Mouse (Mus musculus) midbrain, embryonic 11.5 days (tissue): ENCODE measurements at regions not wholly inside any gene's neighbourhood (a gene's known extent, or its start where the extent isn't known, plus 50 kb on each side); places are given as distances from the start of the nearest gene placed in this dataset.

Source experiments
- ATAC-seq: fragments of 200-750 bp; cut with Nextera tagmentation; 2 replicates; pipeline ENCODE4 v1.8.0; 2017; ENCODE audit warnings: moderate TSS enrichment, moderate library complexity; ENCODE audit not compliant: low FRiP score
- DNase-seq: peaks from one replicate; pipeline ENCODE4 v3.0.0; 2015; ENCODE audit warnings: low spot score; ENCODE audit errors: missing footprints
- H3K27ac ChIP-seq: fragments of 300-500 bp; sonication (generic); 2 replicates; pipeline ENCODE4 v1.5.1; 2014; ENCODE audit warnings: low read depth, low read length
- H3K27me3 ChIP-seq: fragments of 300-500 bp; sonication (generic); 2 replicates; pipeline ENCODE4 v1.6.1; 2014; ENCODE audit warnings: mild to moderate bottlenecking, low read length, moderate library complexity, mixed read lengths; ENCODE audit not compliant: control insufficient read depth, insufficient read depth
- H3K36me3 ChIP-seq: fragments of 300-500 bp; sonication (generic); 2 replicates; pipeline ENCODE4 v1.6.1; 2014; ENCODE audit warnings: mild to moderate bottlenecking, low read length, moderate library complexity, mixed read lengths; ENCODE audit not compliant: control insufficient read depth, insufficient read depth
- H3K4me1 ChIP-seq: fragments of 300-500 bp; sonication (generic); 2 replicates; pipeline ENCODE4 v1.6.1; 2014; ENCODE audit warnings: low read length; ENCODE audit not compliant: control insufficient read depth, insufficient read depth
- H3K4me2 ChIP-seq: fragments of 300-500 bp; sonication (generic); 2 replicates; pipeline ENCODE4 v1.6.1; 2014; ENCODE audit warnings: mild to moderate bottlenecking, moderate library complexity
- H3K4me3 ChIP-seq: fragments of 300-500 bp; sonication (generic); 2 replicates; pipeline ENCODE4 v1.5.1; 2014; ENCODE audit warnings: low read depth, low read length
- H3K9ac ChIP-seq: fragments of 300-500 bp; sonication (generic); 2 replicates; pipeline ENCODE4 v1.6.1; 2014; ENCODE audit warnings: low read length
- H3K9me3 ChIP-seq: fragments of 300-500 bp; sonication (generic); 2 replicates; pipeline ENCODE4 v1.6.1; 2016; ENCODE audit warnings: low read length; ENCODE audit not compliant: control insufficient read depth
- WGBS: fragments of 180-500 bp; shearing (Covaris S2); extraction: QIAGEN DNeasy Blood & Tissue Kit; methylation state at CpG from one replicate; pipeline ENCODE4 v1.1.7; 2014; 5-methylcytosine and 5-hydroxymethylcytosine counted together

- H3K4me2 ChIP-seq, result no peak overlapping the region
- 0 out of 2 replicates have a peak, but pooled peaks have one; percentile 27 for ATAC-seq
- no peak overlapping the region for H3K4me3 ChIP-seq
- no peak for DNase-seq
- whole genome bisulfite sequencing, result 77% methylated on average over 10 of the region's 10 CpGs
- H3K9ac ChIP-seq, result no peak overlapping the region
- no peaks in the 10 kb centered on the region for H3K36me3 ChIP-seq
- no peaks in the 10 kb centered on the region for H3K9me3 ChIP-seq
- H3K27ac ChIP-seq, result no peak overlapping the region
- H3K27me3 ChIP-seq, result no peaks in the 10 kb centered on the region
- H3K4me1 ChIP-seq, result no peaks in the 10 kb centered on the region
Observed at GRCm38 (mm10) chr6:147718713-147719490, 243.3 kb downstream of the Ccdc91 start.

- no peaks in the 10 kb centered on the region for H3K36me3 ChIP-seq
- WGBS, result 86% methylated on average over 8 of the region's 8 CpGs
- H3K4me1 ChIP-seq, result no peaks in the 10 kb centered on the region
Observed at GRCm38 (mm10) chr6:147719539-147719938, 243.9 kb downstream of the Ccdc91 start.

GRCm38 (mm10) chr6:147723336-147723735, 247.7 kb downstream of the Ccdc91 start:
- DNase-seq (no peak), ATAC-seq (no peak)
- no peak overlapping the region for H3K27ac ChIP-seq
- H3K4me2 ChIP-seq, result no peak overlapping the region
- 90% methylated on average over 5 of the region's 5 CpGs for WGBS
- no peaks in the 10 kb centered on the region for H3K4me1 ChIP-seq
- H3K36me3 ChIP-seq, result no peaks in the 10 kb centered on the region
- no peaks in the 10 kb centered on the region for H3K27me3 ChIP-seq
- no peak overlapping the region for H3K4me3 ChIP-seq
- H3K9ac ChIP-seq, result no peak overlapping the region
- H3K9me3 ChIP-seq, result no peaks in the 10 kb centered on the region

More at GRCm38 (mm10) chr6:147719539-147719938, 243.9 kb downstream of the Ccdc91 start:
- H3K4me2 ChIP-seq, result no peak overlapping the region
- no peak overlapping the region for H3K27ac ChIP-seq
- H3K9ac ChIP-seq, result no peak overlapping the region
- no peaks in the 10 kb centered on the region for H3K27me3 ChIP-seq
- DNase-seq (no peak), ATAC-seq (no peak)
- H3K9me3 ChIP-seq, result no peaks in the 10 kb centered on the region
- H3K4me3 ChIP-seq, result no peak overlapping the region

- H3K4me2 ChIP-seq, result no peak overlapping the region
- no peak overlapping the region for H3K4me3 ChIP-seq
- no peaks in the 10 kb centered on the region for H3K9me3 ChIP-seq
- H3K36me3 ChIP-seq, result no peaks in the 10 kb centered on the region
- ATAC-seq, result no peak
- no peak for DNase-seq
- H3K4me1 ChIP-seq, result no peaks in the 10 kb centered on the region
- 81% methylated on average over 4 of the region's 4 CpGs for WGBS
- H3K27ac ChIP-seq, result no peak overlapping the region
- H3K9ac ChIP-seq, result no peak overlapping the region
- H3K27me3 ChIP-seq, result no peaks in the 10 kb centered on the region
Observed at GRCm38 (mm10) chr6:147726987-147727386, 251.4 kb downstream of the Ccdc91 start.

GRCm38 (mm10) chr6:147727644-147728533, 252.3 kb downstream of the Ccdc91 start:
- H3K4me1 ChIP-seq, result no peaks in the 10 kb centered on the region
- ATAC-seq, result no peak
- no peak overlapping the region for H3K27ac ChIP-seq
- no peaks in the 10 kb centered on the region for H3K27me3 ChIP-seq
- no peaks in the 10 kb centered on the region for H3K36me3 ChIP-seq
- H3K4me3 ChIP-seq, result no peak overlapping the region
- WGBS, result 77% methylated on average over 6 of the region's 6 CpGs
- H3K9ac ChIP-seq, result no peak overlapping the region
- no peaks in the 10 kb centered on the region for H3K9me3 ChIP-seq
- peak; percentile 33 for DNase-seq
- H3K4me2 ChIP-seq, result no peak overlapping the region

GRCm38 (mm10) chr6:147729721-147730120, 254.1 kb downstream of the Ccdc91 start:
- H3K4me3 ChIP-seq, result no peak overlapping the region
- no peaks in the 10 kb centered on the region for H3K36me3 ChIP-seq
- ATAC-seq (no peak), DNase-seq (peak; percentile 70)
- no peaks in the 10 kb centered on the region for H3K4me1 ChIP-seq
- H3K4me2 ChIP-seq, result no peak overlapping the region
- H3K9me3 ChIP-seq, result no peaks in the 10 kb centered on the region
- no peaks in the 10 kb centered on the region for H3K27me3 ChIP-seq
- H3K27ac ChIP-seq, result no peak overlapping the region
- no peak overlapping the region for H3K9ac ChIP-seq

GRCm38 (mm10) chr6:147738621-147739325, 263.1 kb downstream of the Ccdc91 start:
- H3K4me3 ChIP-seq, result no peak overlapping the region
- H3K9me3 ChIP-seq, result no peaks in the 10 kb centered on the region
- DNase-seq, result no peak
- WGBS, result 87% methylated on average over 5 of the region's 5 CpGs
- no peak overlapping the region for H3K4me2 ChIP-seq
- no peaks in the 10 kb centered on the region for H3K4me1 ChIP-seq
- no peak for ATAC-seq
- no peaks in the 10 kb centered on the region for H3K27me3 ChIP-seq
- H3K27ac ChIP-seq, result no peak overlapping the region
- H3K9ac ChIP-seq, result no peak overlapping the region
- no peaks in the 10 kb centered on the region for H3K36me3 ChIP-seq

GRCm38 (mm10) chr6:147741446-147741845, 265.8 kb downstream of the Ccdc91 start:
- Histone ChIP-seq H3K27ac (no peak overlapping the region), H3K9me3 (no peaks in the 10 kb centered on the region), H3K4me2 (no peak overlapping the region), H3K4me1 (no peaks in the 10 kb centered on the region), H3K36me3 (no peaks in the 10 kb centered on the region), H3K9ac (no peak overlapping the region), H3K27me3 (no peaks in the 10 kb centered on the region), H3K4me3 (no peak overlapping the region)
- no peak for DNase-seq
- 83% methylated on average over 7 of the region's 7 CpGs for WGBS
- no peak for ATAC-seq
